Mouse (Mus musculus): ENCODE data around the gene Camk1d. TPM values are rescaled to one million over a fixed set of nuclear protein-coding genes. Genes with fewer than 3 reads are reported as not detected.

Gene Camk1d
- polyA plus RNA-seq (2016; fragmentation: Nextera tagmentation; extraction: Ambion mirVana): 1.3 and 1.5 TPM in 2 replicates

DNA sequence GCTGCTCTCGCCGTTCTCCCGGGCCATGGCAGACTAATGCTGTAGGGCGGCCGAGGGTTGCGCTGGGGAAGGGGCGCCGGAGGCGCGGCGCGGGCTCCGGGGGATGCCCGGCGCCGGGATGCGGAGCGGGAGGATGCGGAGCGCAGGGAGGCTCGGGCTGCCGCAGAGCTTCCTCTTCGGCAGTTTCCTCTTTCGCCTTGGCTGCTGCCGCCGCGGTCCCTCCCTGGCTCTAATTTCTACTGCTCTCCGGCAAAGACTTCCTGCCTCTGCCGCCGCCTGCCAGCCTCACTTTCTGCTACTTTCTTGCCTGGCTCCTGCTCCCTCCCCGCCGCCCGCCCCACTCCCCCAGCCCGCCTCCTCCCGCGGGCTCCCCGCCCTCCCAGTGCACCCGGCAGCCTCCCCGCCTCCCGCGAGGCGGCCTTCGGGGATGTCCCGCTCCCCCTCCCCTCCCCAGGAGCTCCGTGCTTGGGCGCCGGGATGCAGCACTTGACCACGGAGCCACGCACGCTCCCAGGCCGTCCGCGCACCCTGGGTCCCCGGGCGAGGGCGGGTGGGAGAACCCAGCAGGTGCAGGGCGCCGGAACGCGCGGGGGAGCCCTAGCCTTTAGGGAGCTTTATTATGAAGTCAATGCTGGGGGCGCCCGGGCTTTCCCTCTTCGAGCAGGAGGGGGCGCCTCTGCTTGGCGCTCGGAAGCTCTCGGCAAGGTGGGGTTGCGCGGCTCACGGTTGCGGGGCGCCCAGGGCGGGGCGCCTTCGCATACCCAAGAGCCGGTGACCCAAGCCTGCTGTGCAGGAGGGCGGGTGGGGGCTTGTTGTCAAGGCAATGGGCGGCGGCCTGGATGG lies at the start of gene Camk1d:
Gene Camk1d (minus strand): TSS at position 305 of the 843 bp plus-strand sequence.
- Histone ChIP-seq H3K4me3 (peak within 1 kb of the TSS; percentile 59), H3K27ac (no peak within 1 kb of the TSS), H3K4me2 (peak within 1 kb of the TSS; percentile 92), H3K4me1 (peaks cover 26% of the 10 kb centered on the region), H3K36me3 (no peaks in the 10 kb centered on the region), H3K9me3 (replicated peaks) (peaks cover 6% of the 10 kb centered on the region), H3K9ac (peak within 1 kb of the TSS; percentile 63), H3K27me3 (replicated peaks) (peaks cover 52% of the 10 kb centered on the region)
- ATAC-seq: peak; percentile 82
- under 1% methylated on average over 76 of the region's 80 CpGs for WGBS (ENCODE audit: insufficient replicate concordance)

DNA sequence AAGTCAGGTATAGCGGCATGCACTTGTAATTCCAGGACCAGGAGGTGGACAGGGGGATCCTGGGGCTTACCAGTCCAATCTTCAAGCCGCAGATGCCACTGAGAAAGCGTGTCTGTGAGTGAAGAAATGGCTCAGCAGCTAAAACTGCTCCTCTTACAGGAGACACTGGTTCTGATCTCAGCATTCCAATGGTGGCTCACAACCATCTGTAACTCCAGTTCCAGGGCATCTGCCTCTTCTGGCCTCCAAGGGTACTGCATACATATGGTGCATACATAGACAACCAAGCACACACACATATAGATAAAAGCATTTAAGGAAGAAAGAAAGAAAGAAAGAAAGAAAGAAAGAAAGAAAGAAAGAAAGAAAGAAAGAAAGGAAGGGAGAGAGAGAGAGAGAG lies 47.7 kb upstream of the Camk1d start:
- no peaks in the 10 kb centered on the region for H3K36me3 ChIP-seq
- H3K4me2 ChIP-seq: no peak overlapping the region
- no peak overlapping the region for H3K9ac ChIP-seq
- WGBS (ENCODE audit: insufficient replicate concordance): 78% methylated on average over 3 of the region's 3 CpGs
- ATAC-seq: no peak
- H3K27me3 ChIP-seq (replicated peaks): no peaks in the 10 kb centered on the region
- no peaks in the 10 kb centered on the region for H3K9me3 ChIP-seq (replicated peaks)
- no peak overlapping the region for H3K27ac ChIP-seq
- no peaks in the 10 kb centered on the region for H3K4me1 ChIP-seq
- H3K4me3 ChIP-seq: no peak overlapping the region

DNA sequence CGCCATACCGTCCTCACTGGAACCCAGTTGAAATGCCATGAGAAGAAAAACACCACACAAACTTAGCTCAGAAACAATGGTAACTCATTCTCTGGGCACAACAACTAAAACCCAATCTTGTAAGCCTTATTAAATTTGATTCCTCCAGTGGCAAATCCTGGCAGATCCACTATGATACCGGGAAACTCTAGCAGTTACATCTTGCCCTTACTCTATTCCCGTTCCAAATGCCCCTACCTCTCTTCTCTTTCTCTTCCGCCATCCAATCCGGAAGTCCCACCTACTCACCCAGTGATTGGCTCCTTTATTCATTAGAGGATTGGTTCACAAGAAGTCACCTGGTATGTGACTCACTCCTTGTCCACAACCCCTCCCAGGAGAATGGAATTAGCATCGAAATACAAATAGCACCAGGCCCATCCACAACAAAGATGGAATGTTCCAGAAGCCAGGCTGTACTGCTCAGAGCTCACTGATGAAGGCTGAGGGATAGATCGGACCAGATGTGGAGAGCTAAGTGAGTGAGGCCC lies 46.2 kb upstream of the Camk1d start:
- no peaks in the 10 kb centered on the region for H3K4me1 ChIP-seq
- no peak overlapping the region for H3K4me3 ChIP-seq
- WGBS (ENCODE audit: insufficient replicate concordance): 75% methylated on average over 8 of the region's 8 CpGs
- no peaks in the 10 kb centered on the region for H3K27me3 ChIP-seq (replicated peaks)
- H3K36me3 ChIP-seq: no peaks in the 10 kb centered on the region
- H3K9ac ChIP-seq: no peak overlapping the region
- H3K27ac ChIP-seq: no peak overlapping the region
- H3K4me2 ChIP-seq: no peak overlapping the region
- no peaks in the 10 kb centered on the region for H3K9me3 ChIP-seq (replicated peaks)
- ATAC-seq: no peak

DNA sequence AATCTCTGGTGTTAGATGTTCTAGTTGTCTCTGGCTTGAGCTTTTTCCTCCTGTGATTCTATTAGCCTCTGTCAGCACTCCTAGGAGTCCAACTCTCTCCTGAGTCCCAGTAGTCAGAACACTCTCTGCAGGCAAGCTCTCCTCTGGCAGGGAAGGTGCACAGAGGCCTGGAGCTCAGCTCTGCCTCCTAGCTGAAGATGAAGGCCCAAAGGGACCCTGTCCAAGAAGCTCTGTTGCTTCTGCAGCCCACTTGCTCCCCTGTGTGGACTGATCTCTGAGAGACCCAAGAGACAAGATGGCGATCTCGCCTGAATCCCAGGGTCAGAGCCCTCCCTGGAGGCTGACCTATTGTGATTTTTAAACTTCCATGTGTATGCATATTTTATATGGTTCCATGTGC lies 44.3 kb upstream of the Camk1d start:
- Histone ChIP-seq H3K9me3 (replicated peaks) (no peaks in the 10 kb centered on the region), H3K9ac (no peak overlapping the region), H3K4me3 (no peak overlapping the region), H3K27ac (no peak overlapping the region), H3K27me3 (replicated peaks) (no peaks in the 10 kb centered on the region), H3K4me2 (no peak overlapping the region), H3K4me1 (no peaks in the 10 kb centered on the region), H3K36me3 (no peaks in the 10 kb centered on the region)
- WGBS (ENCODE audit: insufficient replicate concordance): 80% methylated on average over 2 of the region's 2 CpGs
- ATAC-seq: no peak

DNA sequence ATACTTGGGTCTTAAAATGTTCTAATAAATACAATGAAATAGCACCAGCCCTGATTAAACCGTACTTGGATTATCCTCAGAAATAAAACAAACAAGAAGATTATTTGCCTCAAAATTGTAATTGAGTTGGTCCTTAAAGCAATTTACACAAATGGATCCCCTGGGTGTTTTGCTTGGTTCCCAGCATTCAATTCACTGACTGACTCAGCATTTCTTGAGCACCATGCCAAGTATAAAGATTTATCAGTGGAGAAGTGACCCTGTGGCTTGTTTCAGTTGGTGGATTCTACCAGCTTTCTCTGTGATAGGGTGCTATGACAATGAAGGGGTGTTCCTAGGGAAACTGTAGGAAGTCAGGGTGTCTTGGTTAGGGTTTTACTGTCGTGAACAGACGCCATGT lies 36.6 kb upstream of the Camk1d start:
- H3K4me2 ChIP-seq: no peak overlapping the region
- H3K36me3 ChIP-seq: no peaks in the 10 kb centered on the region
- no peaks in the 10 kb centered on the region for H3K4me1 ChIP-seq
- ATAC-seq: no peak
- H3K27me3 ChIP-seq (replicated peaks): no peaks in the 10 kb centered on the region
- 65% methylated on average over 3 of the region's 3 CpGs for WGBS (ENCODE audit: insufficient replicate concordance)
- H3K4me3 ChIP-seq: no peak overlapping the region
- H3K27ac ChIP-seq: no peak overlapping the region
- H3K9me3 ChIP-seq (replicated peaks): no peaks in the 10 kb centered on the region
- no peak overlapping the region for H3K9ac ChIP-seq

DNA sequence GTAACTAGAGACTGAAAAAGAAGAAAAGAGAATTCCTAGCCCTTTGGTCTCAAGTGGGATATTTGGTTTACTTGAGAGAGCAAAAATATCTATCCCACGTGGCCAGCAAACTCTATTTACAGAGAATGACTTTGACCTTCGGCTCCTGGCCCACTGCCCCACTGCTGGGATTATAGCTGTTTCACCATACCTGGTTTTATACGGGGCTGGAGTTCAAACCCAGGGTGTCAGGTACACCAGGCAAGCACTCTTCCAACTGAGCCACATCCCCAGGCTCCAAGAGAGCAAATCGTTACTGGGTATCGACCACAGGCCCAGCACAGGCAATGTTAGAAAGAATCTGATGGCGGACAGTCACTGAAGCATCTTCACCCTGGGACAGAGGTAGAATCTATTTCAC lies 34.9 kb upstream of the Camk1d start:
- no peaks in the 10 kb centered on the region for H3K36me3 ChIP-seq
- no peak overlapping the region for H3K9ac ChIP-seq
- no peaks in the 10 kb centered on the region for H3K4me1 ChIP-seq
- no peaks in the 10 kb centered on the region for H3K27me3 ChIP-seq (replicated peaks)
- no peak for ATAC-seq
- H3K9me3 ChIP-seq (replicated peaks): no peaks in the 10 kb centered on the region
- no peak overlapping the region for H3K4me3 ChIP-seq
- WGBS (ENCODE audit: insufficient replicate concordance): 79% methylated on average over 6 of the region's 6 CpGs
- H3K27ac ChIP-seq: no peak overlapping the region
- no peak overlapping the region for H3K4me2 ChIP-seq

DNA sequence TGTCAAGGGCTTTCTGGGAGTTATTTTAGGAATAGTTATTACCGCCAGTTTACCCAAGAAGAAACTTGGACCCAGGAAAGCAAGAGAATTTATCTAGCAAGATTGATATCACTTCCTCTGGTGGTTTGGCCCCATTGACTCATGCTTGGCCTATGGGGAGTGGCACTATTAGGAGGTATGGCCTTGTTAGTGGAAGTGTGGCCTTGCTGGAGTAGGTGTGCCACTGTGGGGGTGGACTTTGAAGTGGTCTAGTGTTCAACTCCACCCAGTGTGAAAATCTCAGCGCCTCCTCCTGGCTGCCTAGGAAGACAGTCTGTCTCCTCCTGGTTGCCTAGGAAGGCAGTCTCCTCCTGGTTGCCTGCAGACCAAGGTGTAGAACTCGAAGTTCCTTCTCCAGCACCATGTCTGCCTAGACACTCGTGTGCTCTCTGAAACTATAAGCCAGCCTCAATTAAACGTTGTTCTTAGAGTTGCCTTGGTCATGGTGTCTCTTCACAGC lies 33.3 kb upstream of the Camk1d start:
- Histone ChIP-seq H3K27ac (no peak overlapping the region), H3K4me3 (no peak overlapping the region), H3K4me2 (no peak overlapping the region), H3K27me3 (replicated peaks) (no peaks in the 10 kb centered on the region), H3K4me1 (no peaks in the 10 kb centered on the region), H3K36me3 (no peaks in the 10 kb centered on the region), H3K9me3 (replicated peaks) (no peaks in the 10 kb centered on the region), H3K9ac (no peak overlapping the region)
- WGBS (ENCODE audit: insufficient replicate concordance): 58% methylated on average over 5 of the region's 5 CpGs
- ATAC-seq: no peak

DNA sequence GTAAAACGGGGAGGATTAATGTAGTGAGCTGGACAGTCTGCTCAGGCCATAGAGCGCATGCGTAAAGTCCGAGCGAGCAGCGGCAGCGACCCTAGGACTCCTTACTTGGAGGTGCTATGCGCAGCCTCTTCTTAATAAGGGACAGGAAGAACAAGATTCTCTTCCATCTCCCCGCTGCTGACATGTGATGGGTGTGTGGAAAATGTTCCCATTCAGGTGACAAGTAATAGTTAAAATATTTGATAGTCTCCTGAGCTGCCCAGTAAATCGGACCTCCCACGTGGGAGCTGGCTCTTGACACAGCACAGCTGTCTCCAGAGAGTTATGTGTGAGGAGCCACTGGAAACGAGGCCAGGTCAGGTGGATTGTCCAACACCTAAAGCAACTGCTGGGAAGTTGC lies 32.2 kb upstream of the Camk1d start:
- no peak overlapping the region for H3K4me2 ChIP-seq
- no peak overlapping the region for H3K9ac ChIP-seq
- H3K27me3 ChIP-seq (replicated peaks): no peaks in the 10 kb centered on the region
- no peaks in the 10 kb centered on the region for H3K4me1 ChIP-seq
- H3K9me3 ChIP-seq (replicated peaks): no peaks in the 10 kb centered on the region
- H3K27ac ChIP-seq: no peak overlapping the region
- no peak for ATAC-seq
- no peak overlapping the region for H3K4me3 ChIP-seq
- 72% methylated on average over 12 of the region's 12 CpGs for WGBS (ENCODE audit: insufficient replicate concordance)
- H3K36me3 ChIP-seq: no peaks in the 10 kb centered on the region

DNA sequence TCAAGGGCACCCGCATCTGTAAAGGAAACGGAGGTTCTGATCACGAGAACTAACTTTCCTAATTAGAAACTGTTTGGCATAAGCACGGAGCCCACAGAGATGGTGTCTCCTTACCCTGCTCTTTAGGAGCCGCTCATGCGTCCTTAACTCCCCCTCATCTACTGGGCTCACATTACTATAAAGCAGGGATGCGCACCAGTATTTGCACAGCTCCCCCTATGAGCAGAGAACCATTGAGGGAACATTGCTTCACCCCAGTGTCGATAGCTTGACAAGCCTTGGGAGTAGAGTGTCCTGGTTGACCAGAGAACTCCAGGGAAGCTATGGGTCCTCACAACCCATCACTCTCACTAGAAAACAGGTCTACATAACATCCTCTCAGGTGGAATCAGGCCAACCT lies 29.6 kb upstream of the Camk1d start:
- WGBS (ENCODE audit: insufficient replicate concordance): 81% methylated on average over 8 of the region's 8 CpGs
- Histone ChIP-seq H3K4me2 (no peak overlapping the region), H3K36me3 (no peaks in the 10 kb centered on the region), H3K9ac (no peak overlapping the region), H3K9me3 (replicated peaks) (no peaks in the 10 kb centered on the region), H3K4me1 (no peaks in the 10 kb centered on the region), H3K4me3 (no peak overlapping the region), H3K27me3 (replicated peaks) (no peaks in the 10 kb centered on the region), H3K27ac (no peak overlapping the region)
- no peak for ATAC-seq

DNA sequence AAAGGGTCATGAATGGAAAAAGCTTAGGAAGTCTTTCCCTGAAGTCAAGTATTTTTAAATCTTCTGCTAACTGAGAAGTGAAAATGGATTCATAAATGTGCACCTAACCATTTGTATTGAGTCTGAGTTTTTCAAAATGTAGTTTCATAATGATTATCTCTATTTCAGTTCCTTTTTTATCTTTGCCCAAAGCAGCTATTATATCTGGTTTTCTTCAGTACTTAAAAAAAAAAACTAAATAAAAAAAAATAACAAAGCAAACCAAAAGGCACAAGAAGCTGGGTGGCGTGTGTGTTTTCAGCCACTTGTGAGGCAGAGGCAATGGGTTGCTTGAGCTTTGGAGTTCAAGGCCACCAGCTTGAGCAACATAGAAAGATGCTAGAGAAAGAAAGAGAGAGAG lies 26.6 kb upstream of the Camk1d start:
- 73% methylated on average over 1 of the region's 1 CpGs for WGBS (ENCODE audit: insufficient replicate concordance)

DNA sequence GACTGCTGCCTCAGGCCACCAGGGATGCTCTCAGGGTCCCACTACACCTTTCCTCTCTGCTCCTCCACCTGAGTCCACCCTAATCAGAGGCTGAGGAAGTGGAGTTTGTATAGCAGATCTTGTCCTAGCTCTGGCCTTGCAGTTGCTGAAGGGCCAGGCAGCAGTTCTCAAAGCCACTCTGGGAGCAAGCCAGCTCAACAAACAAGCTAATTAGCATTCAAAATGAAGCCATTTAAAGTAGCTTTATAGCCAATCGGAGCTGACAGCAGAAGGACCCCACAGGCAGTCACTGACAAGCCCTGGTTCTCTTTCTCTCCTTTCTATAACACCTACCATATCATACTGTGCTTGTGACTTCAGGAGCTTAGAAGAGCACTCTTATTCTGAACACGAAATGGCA lies 21.6 kb upstream of the Camk1d start:
- Histone ChIP-seq H3K27ac (no peak overlapping the region), H3K9ac (no peak overlapping the region), H3K9me3 (replicated peaks) (no peaks in the 10 kb centered on the region), H3K4me1 (no peaks in the 10 kb centered on the region), H3K27me3 (replicated peaks) (peaks cover 3% of the 10 kb centered on the region; the same call in 1 of the 2 replicates), H3K4me2 (no peak overlapping the region), H3K36me3 (no peaks in the 10 kb centered on the region), H3K4me3 (no peak overlapping the region)
- no peak for ATAC-seq
- 24% methylated on average over 2 of the region's 2 CpGs for WGBS (ENCODE audit: insufficient replicate concordance)

More for the DNA sequence above, 26.6 kb upstream of the Camk1d start:
- Histone ChIP-seq H3K4me1 (no peaks in the 10 kb centered on the region), H3K4me2 (no peak overlapping the region), H3K27ac (no peak overlapping the region), H3K4me3 (no peak overlapping the region), H3K9ac (no peak overlapping the region), H3K9me3 (replicated peaks) (no peaks in the 10 kb centered on the region), H3K36me3 (no peaks in the 10 kb centered on the region), H3K27me3 (replicated peaks) (no peaks in the 10 kb centered on the region)
- ATAC-seq: no peak

DNA sequence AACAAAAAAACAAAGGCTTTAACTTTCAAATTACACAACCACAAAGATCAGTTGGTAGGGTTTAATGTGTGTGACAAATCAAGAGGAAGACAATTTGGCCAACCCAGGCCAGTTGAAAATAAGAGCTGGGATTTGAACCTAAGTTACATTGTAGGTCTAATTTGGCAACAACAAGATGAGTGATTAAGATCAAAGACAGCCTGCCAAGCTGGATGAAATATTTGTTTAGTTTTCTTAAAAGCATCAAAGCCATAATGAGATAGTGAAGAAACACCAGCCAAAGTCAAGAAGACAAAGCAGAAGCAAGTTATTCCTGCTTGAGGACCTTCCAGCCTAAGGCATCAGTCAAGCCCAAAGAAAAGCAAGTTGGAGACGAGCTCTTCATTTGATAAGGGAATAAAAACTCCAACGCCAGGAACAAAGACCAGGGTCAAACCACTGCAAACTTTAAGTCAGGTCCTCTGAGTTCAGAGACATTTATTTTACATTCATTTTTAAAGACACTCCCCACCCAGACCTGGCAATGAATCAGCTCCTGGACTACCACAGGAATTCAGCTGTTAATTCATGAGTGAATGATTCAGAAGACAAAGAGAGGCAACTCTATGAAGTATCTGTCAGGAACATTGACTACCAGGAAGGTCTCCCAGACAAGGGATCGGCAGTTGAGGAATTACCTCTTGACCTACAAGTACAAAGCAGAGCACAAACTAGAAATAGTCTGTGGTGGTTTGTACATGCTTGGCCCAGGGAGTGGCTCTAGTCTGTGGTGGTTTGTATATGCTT lies 19.2 kb upstream of the Camk1d start:
- WGBS (ENCODE audit: insufficient replicate concordance): 61% methylated on average over 3 of the region's 3 CpGs
- no peaks in the 10 kb centered on the region for H3K36me3 ChIP-seq
- H3K4me3 ChIP-seq: no peak overlapping the region
- no peaks in the 10 kb centered on the region for H3K4me1 ChIP-seq
- H3K9me3 ChIP-seq (replicated peaks): no peaks in the 10 kb centered on the region
- no peak for ATAC-seq
- no peak overlapping the region for H3K27ac ChIP-seq
- peaks cover 3% of the 10 kb centered on the region; the same call in 1 of the 2 replicates for H3K27me3 ChIP-seq (replicated peaks)
- no peak overlapping the region for H3K4me2 ChIP-seq
- H3K9ac ChIP-seq: no peak overlapping the region

All from liver, embryonic 12.5 days (tissue).